Mouse (Mus musculus) E14TG2a.4 (cell line): Measurements from ENCODE around the gene Cntn1.

ENCODE experiments used
- H3K27me3 ChIP-seq: 2 replicates; pipeline ENCODE4 v1.6.1; 2014; ENCODE audit warnings: low read length, control low read depth; ENCODE audit not compliant: insufficient read depth
- H3K36me3 ChIP-seq: 2 replicates; pipeline ENCODE4 v1.6.1; 2014; ENCODE audit warnings: low read length, control low read depth; ENCODE audit not compliant: insufficient read depth
- H3K4me1 ChIP-seq: replicated peaks from 2 replicates; pipeline ENCODE4 v1.6.1; 2014; ENCODE audit warnings: low read depth, low read length, control low read depth
- H3K4me3 ChIP-seq: replicated peaks from 2 replicates; pipeline ENCODE4 v1.5.1; 2014; ENCODE audit warnings: mild to moderate bottlenecking, low read length
- H3K9me3 ChIP-seq: 2 replicates; pipeline ENCODE4 v1.6.1; 2014; ENCODE audit warnings: low read length, control low read depth
- CTCF ChIP-seq: conservative IDR thresholded peaks from 2 replicates; pipeline ENCODE4 v1.5.1; 2014; ENCODE audit warnings: low read length
- NANOG ChIP-seq: IDR thresholded peaks from 2 replicates; pipeline ENCODE4 v1.6.1; 2014; ENCODE audit warnings: borderline replicate concordance, low read length, mixed read lengths
- POU5F1 ChIP-seq: IDR thresholded peaks from 2 replicates; pipeline ENCODE4 v1.6.1; 2014; ENCODE audit warnings: low read length, borderline replicate concordance

The Cntn1 gene

GRCm38 (mm10) chr15:92264980-92265707 is 214.2 kb downstream of the Cntn1 start:
- no peaks in the 10 kb centered on the region for H3K36me3 ChIP-seq
- H3K9me3 ChIP-seq: no peaks in the 10 kb centered on the region
- peaks cover 3% of the 10 kb centered on the region; the same call in 1 of the 2 replicates for H3K27me3 ChIP-seq
- no peak overlapping the region for H3K4me3 ChIP-seq
- no peaks in the 10 kb centered on the region for H3K4me1 ChIP-seq
- peak; percentile 71 for TF ChIP-seq CTCF
- no peak for TF ChIP-seq POU5F1

- TF ChIP-seq CTCF: no peak
- TF ChIP-seq NANOG: no peak
- TF ChIP-seq POU5F1: no peak
- no peak overlapping the region for H3K4me3 ChIP-seq
- no peaks in the 10 kb centered on the region for H3K9me3 ChIP-seq
- no peaks in the 10 kb centered on the region for H3K36me3 ChIP-seq
- H3K4me1 ChIP-seq: no peaks in the 10 kb centered on the region
- H3K27me3 ChIP-seq: peaks cover 3% of the 10 kb centered on the region; the same call in 1 of the 2 replicates
Observed at GRCm38 (mm10) chr15:92268341-92268740, 217.4 kb downstream of the Cntn1 start.

- Histone ChIP-seq H3K36me3 (no peaks in the 10 kb centered on the region), H3K4me1 (no peaks in the 10 kb centered on the region), H3K4me3 (no peak overlapping the region), H3K27me3 (peaks cover 3% of the 10 kb centered on the region; the same call in 1 of the 2 replicates), H3K9me3 (no peaks in the 10 kb centered on the region)
- TF ChIP-seq CTCF: no peak
- no peak for TF ChIP-seq POU5F1
- no peak for TF ChIP-seq NANOG
Observed at GRCm38 (mm10) chr15:92268741-92269322, 217.9 kb downstream of the Cntn1 start.

GRCm38 (mm10) chr15:92271801-92272365 is 220.9 kb downstream of the Cntn1 start:
- H3K9me3 ChIP-seq: no peaks in the 10 kb centered on the region
- no peak overlapping the region for H3K4me3 ChIP-seq
- peaks cover 3% of the 10 kb centered on the region; the same call in 1 of the 2 replicates for H3K27me3 ChIP-seq
- no peaks in the 10 kb centered on the region for H3K4me1 ChIP-seq
- no peaks in the 10 kb centered on the region for H3K36me3 ChIP-seq
- TF ChIP-seq CTCF (no peak), NANOG (no peak), POU5F1 (no peak)

GRCm38 (mm10) chr15:92276826-92277225 is 225.9 kb downstream of the Cntn1 start:
- no peaks in the 10 kb centered on the region for H3K36me3 ChIP-seq
- no peaks in the 10 kb centered on the region for H3K27me3 ChIP-seq
- no peaks in the 10 kb centered on the region for H3K4me1 ChIP-seq
- TF ChIP-seq POU5F1: no peak
- TF ChIP-seq NANOG: no peak
- TF ChIP-seq CTCF: no peak
- H3K4me3 ChIP-seq: no peak overlapping the region
- H3K9me3 ChIP-seq: no peaks in the 10 kb centered on the region

GRCm38 (mm10) chr15:92277984-92278383 is 227.0 kb downstream of the Cntn1 start:
- Histone ChIP-seq H3K9me3 (no peaks in the 10 kb centered on the region), H3K4me1 (no peaks in the 10 kb centered on the region), H3K27me3 (no peaks in the 10 kb centered on the region), H3K36me3 (no peaks in the 10 kb centered on the region), H3K4me3 (no peak overlapping the region)
- TF ChIP-seq POU5F1: no peak
- TF ChIP-seq CTCF: no peak
- no peak for TF ChIP-seq NANOG

- no peaks in the 10 kb centered on the region for H3K27me3 ChIP-seq
- H3K9me3 ChIP-seq: no peaks in the 10 kb centered on the region
- H3K4me3 ChIP-seq: no peak overlapping the region
- no peak for TF ChIP-seq POU5F1
- TF ChIP-seq NANOG: no peak
- TF ChIP-seq CTCF: no peak
- H3K4me1 ChIP-seq: no peaks in the 10 kb centered on the region
- H3K36me3 ChIP-seq: no peaks in the 10 kb centered on the region
Observed at GRCm38 (mm10) chr15:92280966-92281365, 230.0 kb downstream of the Cntn1 start.

- Histone ChIP-seq H3K27me3 (no peaks in the 10 kb centered on the region), H3K9me3 (no peaks in the 10 kb centered on the region), H3K4me1 (no peaks in the 10 kb centered on the region), H3K36me3 (no peaks in the 10 kb centered on the region), H3K4me3 (no peak overlapping the region)
- TF ChIP-seq POU5F1 (no peak), NANOG (no peak), CTCF (no peak)
Observed at GRCm38 (mm10) chr15:92287616-92288015, 236.7 kb downstream of the Cntn1 start.

- H3K36me3 ChIP-seq: no peaks in the 10 kb centered on the region
- H3K9me3 ChIP-seq: no peaks in the 10 kb centered on the region
- no peaks in the 10 kb centered on the region for H3K4me1 ChIP-seq
- H3K27me3 ChIP-seq: no peaks in the 10 kb centered on the region
- H3K4me3 ChIP-seq: no peak overlapping the region
- TF ChIP-seq POU5F1: no peak
Observed at GRCm38 (mm10) chr15:92296479-92296878, 245.5 kb downstream of the Cntn1 start.
